Mouse (Mus musculus): ENCODE results near the gene Slc31a1. TPM values are rescaled to one million over a fixed set of nuclear protein-coding genes. Genes with fewer than 3 reads are reported as not detected.

The Slc31a1 gene
- polyA plus RNA-seq, 1 experiment from 2014 or later = 41.2 TPM

GRCm38 (mm10) chr4:62433939-62434870, 73.7 kb downstream of the Slc31a1 start:
- 71% methylated on average over 7 of the region's 7 CpGs for WGBS
- no peak overlapping the region for H3K27ac ChIP-seq (replicated peaks)
- H3K36me3 ChIP-seq = no peaks in the 10 kb centered on the region
- no peaks in the 10 kb centered on the region for H3K27me3 ChIP-seq (replicated peaks)
- H3K4me1 ChIP-seq = no peaks in the 10 kb centered on the region
- no peak overlapping the region for H3K9ac ChIP-seq
- no peak overlapping the region for H3K4me2 ChIP-seq
- H3K4me3 ChIP-seq = no peak overlapping the region
- H3K9me3 ChIP-seq = no peaks in the 10 kb centered on the region
- no peak for ATAC-seq (ENCODE audit: extremely low read depth, insufficient number of reproducible peaks, low FRiP score, low TSS enrichment)

- Histone ChIP-seq H3K4me1 (no peaks in the 10 kb centered on the region), H3K36me3 (no peaks in the 10 kb centered on the region), H3K4me2 (no peak within 1 kb of the TSS), H3K27me3 (replicated peaks) (no peaks in the 10 kb centered on the region), H3K4me3 (no peak within 1 kb of the TSS), H3K9me3 (no peaks in the 10 kb centered on the region), H3K27ac (replicated peaks) (no peak within 1 kb of the TSS), H3K9ac (no peak within 1 kb of the TSS)
- ATAC-seq (ENCODE audit: extremely low read depth, insufficient number of reproducible peaks, low FRiP score, low TSS enrichment) = no peak
- WGBS = 76% methylated on average over 6 of the region's 6 CpGs
Observed at GRCm38 (mm10) chr4:62435081-62435480, 74.6 kb downstream of the Slc31a1 start, which contains the start of gene Rnf183. Rnf183 (minus strand) TSS chr4:62435252.

- H3K36me3 ChIP-seq = no peaks in the 10 kb centered on the region
- no peak overlapping the region for H3K9ac ChIP-seq
- no peak overlapping the region for H3K27ac ChIP-seq (replicated peaks)
- H3K27me3 ChIP-seq (replicated peaks) = no peaks in the 10 kb centered on the region
- WGBS = 79% methylated on average over 3 of the region's 3 CpGs
- no peak overlapping the region for H3K4me2 ChIP-seq
- 0 out of 2 replicates have a peak, but pooled peaks cover 2% of the 10 kb centered on the region for H3K4me1 ChIP-seq
- no peaks in the 10 kb centered on the region for H3K9me3 ChIP-seq
- no peak for ATAC-seq (ENCODE audit: extremely low read depth, insufficient number of reproducible peaks, low FRiP score, low TSS enrichment)
- no peak overlapping the region for H3K4me3 ChIP-seq
Observed at GRCm38 (mm10) chr4:62437256-62437778, 76.8 kb downstream of the Slc31a1 start.

- ATAC-seq (ENCODE audit: extremely low read depth, insufficient number of reproducible peaks, low FRiP score, low TSS enrichment) = no peak
- H3K9me3 ChIP-seq = no peaks in the 10 kb centered on the region
- 83% methylated on average over 7 of the region's 7 CpGs for WGBS
- H3K4me2 ChIP-seq = no peak overlapping the region
- no peaks in the 10 kb centered on the region for H3K27me3 ChIP-seq (replicated peaks)
- no peaks in the 10 kb centered on the region for H3K36me3 ChIP-seq
- H3K27ac ChIP-seq (replicated peaks) = no peak overlapping the region
- 0 out of 2 replicates have a peak, but pooled peaks cover 2% of the 10 kb centered on the region for H3K4me1 ChIP-seq
- H3K4me3 ChIP-seq = no peak overlapping the region
- no peak overlapping the region for H3K9ac ChIP-seq
Observed at GRCm38 (mm10) chr4:62437871-62438270, 77.3 kb downstream of the Slc31a1 start.

- Histone ChIP-seq H3K27me3 (replicated peaks) (no peaks in the 10 kb centered on the region), H3K4me2 (no peak overlapping the region), H3K9ac (no peak overlapping the region), H3K4me3 (no peak overlapping the region), H3K36me3 (no peaks in the 10 kb centered on the region), H3K9me3 (no peaks in the 10 kb centered on the region), H3K4me1 (0 out of 2 replicates have a peak, but pooled peaks cover 2% of the 10 kb centered on the region), H3K27ac (replicated peaks) (no peak overlapping the region)
- 60% methylated on average over 4 of the region's 4 CpGs for WGBS
- no peak for ATAC-seq (ENCODE audit: extremely low read depth, insufficient number of reproducible peaks, low FRiP score, low TSS enrichment)
Observed at GRCm38 (mm10) chr4:62439793-62440192, 79.3 kb downstream of the Slc31a1 start.

GRCm38 (mm10) chr4:62440544-62440943, 80.0 kb downstream of the Slc31a1 start:
- Histone ChIP-seq H3K27ac (replicated peaks) (no peak overlapping the region), H3K9me3 (no peaks in the 10 kb centered on the region), H3K27me3 (replicated peaks) (no peaks in the 10 kb centered on the region), H3K36me3 (no peaks in the 10 kb centered on the region), H3K4me3 (no peak overlapping the region), H3K9ac (no peak overlapping the region), H3K4me1 (0 out of 2 replicates have a peak, but pooled peaks cover 2% of the 10 kb centered on the region), H3K4me2 (no peak overlapping the region)
- ATAC-seq (ENCODE audit: extremely low read depth, insufficient number of reproducible peaks, low FRiP score, low TSS enrichment) = no peak
- 64% methylated on average over 4 of the region's 4 CpGs for WGBS

GRCm38 (mm10) chr4:62440986-62441385, 80.5 kb downstream of the Slc31a1 start:
- Histone ChIP-seq H3K4me3 (no peak overlapping the region), H3K27me3 (replicated peaks) (no peaks in the 10 kb centered on the region), H3K36me3 (no peaks in the 10 kb centered on the region), H3K9ac (no peak overlapping the region), H3K9me3 (no peaks in the 10 kb centered on the region), H3K4me1 (0 out of 2 replicates have a peak, but pooled peaks cover 2% of the 10 kb centered on the region), H3K4me2 (no peak overlapping the region), H3K27ac (replicated peaks) (no peak overlapping the region)
- WGBS = 48% methylated on average over 4 of the region's 4 CpGs
- ATAC-seq (ENCODE audit: extremely low read depth, insufficient number of reproducible peaks, low FRiP score, low TSS enrichment) = no peak

Other genes starting within 250 kb of the Slc31a1 start
- not detected in 2 replicates for gene Mup21, start 209.9 kb upstream of the Slc31a1 start, polyA plus RNA-seq (2015; fragmentation: Nextera tagmentation; extraction: Ambion mirVana)
- 6.7 and 6.9 TPM in 2 replicates for gene Zfp37, start 129.7 kb upstream of the Slc31a1 start, polyA plus RNA-seq (2015; fragmentation: Nextera tagmentation; extraction: Ambion mirVana)
- 19.7 and 20.3 TPM in 2 replicates for gene Slc31a2, start 98.2 kb upstream of the Slc31a1 start, polyA plus RNA-seq (2015; fragmentation: Nextera tagmentation; extraction: Ambion mirVana)
- gene Fkbp15, start 179 bp upstream of the Slc31a1 start, polyA plus RNA-seq (2015; fragmentation: Nextera tagmentation; extraction: Ambion mirVana) = 16.7 and 17.8 TPM in 2 replicates
- 82.1 and 85.2 TPM in 2 replicates for gene Cdc26, start 47.9 kb downstream of the Slc31a1 start, polyA plus RNA-seq (2015; fragmentation: Nextera tagmentation; extraction: Ambion mirVana)
- 11.6 and 13.8 TPM in 2 replicates for gene Prpf4, start 48.1 kb downstream of the Slc31a1 start, polyA plus RNA-seq (2015; fragmentation: Nextera tagmentation; extraction: Ambion mirVana)
- gene Rnf183, start 74.5 kb downstream of the Slc31a1 start, polyA plus RNA-seq (2015; fragmentation: Nextera tagmentation; extraction: Ambion mirVana) = not detected in 2 replicates
- gene Wdr31, start 110.2 kb downstream of the Slc31a1 start, polyA plus RNA-seq (2015; fragmentation: Nextera tagmentation; extraction: Ambion mirVana) = 3.3 and 3.6 TPM in 2 replicates
- gene Bspry, start 119.3 kb downstream of the Slc31a1 start, polyA plus RNA-seq (2015; fragmentation: Nextera tagmentation; extraction: Ambion mirVana) = 0.99 and 1.1 TPM in 2 replicates
- 7.7 and 9.9 TPM in 2 replicates for gene Hdhd3, start 142.7 kb downstream of the Slc31a1 start, polyA plus RNA-seq (2015; fragmentation: Nextera tagmentation; extraction: Ambion mirVana)
- 68.6 and 84.6 TPM in 2 replicates for gene Alad, start 159.2 kb downstream of the Slc31a1 start, polyA plus RNA-seq (2015; fragmentation: Nextera tagmentation; extraction: Ambion mirVana)
- 54.6 and 54.8 TPM in 2 replicates for gene Pole3, start 164.3 kb downstream of the Slc31a1 start, polyA plus RNA-seq (2015; fragmentation: Nextera tagmentation; extraction: Ambion mirVana)
- gene 4933430I17Rik, start 164.6 kb downstream of the Slc31a1 start, polyA plus RNA-seq (2015; fragmentation: Nextera tagmentation; extraction: Ambion mirVana) = 0.16 and 0.76 TPM in 2 replicates
- 62.2 and 64.8 TPM in 2 replicates for gene Rgs3, start 199.1 kb downstream of the Slc31a1 start, polyA plus RNA-seq (2015; fragmentation: Nextera tagmentation; extraction: Ambion mirVana)

Measured in heart, embryonic 13.5 days (tissue).